Mouse (Mus musculus) pancreas, adult 10 weeks (tissue): Measurements from ENCODE around the gene Timeless. TPM values are rescaled to one million over a fixed set of nuclear protein-coding genes. Genes with fewer than 3 reads are reported as not detected.

Source experiments
- polyA plus RNA-seq: library from polyadenylated mRNA; stranded (reverse); fragments of 350-450 nt; fragmentation: Illumina TruSeq; extraction: RNeasy Lipid Tissue Mini Kit (QIAGEN cat#74804); gene quantifications from one replicate; pipeline ENCODE4 v1.2.3, GENCODE M21; 2015; ENCODE audit warnings: low read depth, low replicate concordance; ENCODE audit not compliant: insufficient read depth

Timeless gene
- polyA plus RNA-seq: 5.8 TPM

GRCm38 (mm10) chr10:128231697-128232419, at the start of gene Timeless:
TSS of gene Timeless (plus strand) at chr10:128232065.

DNA sequence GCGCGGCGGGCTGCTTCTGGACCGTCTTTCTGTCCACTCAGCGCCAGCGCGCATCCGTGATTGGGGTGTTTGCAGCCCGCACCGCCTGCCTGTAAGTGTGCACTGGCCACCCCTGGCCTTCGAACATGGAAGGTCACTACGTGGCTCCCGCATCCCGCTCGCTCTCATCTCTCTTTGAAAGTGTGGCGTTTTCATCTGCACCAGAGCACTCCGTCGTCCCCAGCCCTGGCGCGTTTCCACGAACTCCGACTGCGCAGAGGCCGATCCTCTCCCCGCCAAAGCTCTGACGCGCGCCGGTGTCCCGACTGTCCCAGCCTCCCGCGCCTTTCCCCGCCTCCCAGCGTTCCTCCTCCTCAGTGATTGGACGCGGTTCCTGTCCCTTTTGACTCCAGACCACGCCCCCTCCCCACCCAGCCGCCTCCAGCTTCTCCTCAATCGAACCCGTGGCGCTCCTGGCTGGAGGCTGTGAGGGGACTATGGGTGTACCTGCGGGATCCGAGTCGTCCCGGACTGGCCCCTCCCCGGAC, 37.8 kb upstream of the Timeless start, which contains the start of gene Gls2:
TSS of gene Gls2 (plus strand) at position 434 of the 527 bp plus-strand sequence.

DNA sequence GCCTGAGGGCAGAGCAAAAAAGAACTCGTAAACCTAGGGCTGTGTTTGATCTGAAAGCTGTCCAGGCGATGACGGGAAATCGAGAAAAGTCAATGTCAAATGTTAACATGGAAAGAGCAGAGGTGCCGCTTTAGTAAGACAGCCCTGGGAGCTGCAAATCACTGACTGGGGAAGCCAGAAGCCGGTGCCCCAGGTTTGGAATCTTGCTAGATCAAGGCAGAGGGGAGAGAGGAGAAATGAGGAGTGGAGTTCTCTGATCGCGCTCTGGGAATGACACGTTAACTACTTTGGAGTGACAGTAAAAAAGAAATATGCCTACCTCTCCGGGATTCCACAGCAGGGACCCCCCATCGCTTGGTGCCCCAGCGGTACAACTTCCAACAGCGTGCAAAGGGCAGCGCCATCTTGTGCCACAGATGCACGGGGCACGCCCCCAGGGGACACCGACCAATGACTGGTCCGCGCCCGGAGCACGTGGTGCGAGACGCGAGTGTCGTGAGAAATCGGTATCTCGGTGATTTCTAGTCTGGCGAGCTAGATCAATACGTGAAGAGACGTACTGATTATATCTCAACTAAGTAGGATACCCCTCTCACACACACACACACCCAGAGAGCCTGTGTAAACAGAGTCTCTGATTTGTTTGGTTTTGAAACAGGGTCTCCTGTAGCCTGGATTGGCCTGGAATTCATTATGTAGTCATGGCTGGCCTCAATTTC, 20.3 kb upstream of the Timeless start, which contains the start of gene Spryd4:
TSS of gene Spryd4 (minus strand) at position 418 of the 719 bp plus-strand sequence.

GRCm38 (mm10) chr10:128225538-128225937, 6.3 kb upstream of the Timeless start, which contains the start of gene Mip:
TSS of gene Mip (plus strand) at chr10:128225838.

GRCm38 (mm10) chr10:128253677-128254255, 21.9 kb downstream of the Timeless start, which contains the start of gene Apon:
TSS of gene Apon (plus strand) at chr10:128254096.

DNA sequence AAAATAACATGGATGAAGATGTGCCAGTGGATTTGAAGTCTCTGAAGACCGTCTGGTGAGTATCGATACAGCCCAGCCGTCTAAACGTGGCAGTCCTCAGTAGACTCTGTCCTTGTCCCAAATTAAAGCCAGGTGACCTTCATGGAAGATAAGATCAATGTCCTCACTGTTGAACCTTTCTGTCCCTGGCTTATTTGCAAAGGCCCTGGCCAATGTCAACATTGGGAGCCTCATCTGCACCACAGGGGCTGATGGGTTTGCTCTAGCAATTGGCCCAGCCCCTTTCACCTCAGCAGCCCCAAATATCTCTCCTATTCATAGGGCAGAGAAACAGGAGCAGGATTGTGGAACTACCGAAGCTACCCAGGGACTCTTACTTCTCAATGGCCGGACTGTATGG, 36.5 kb downstream of the Timeless start, which contains the start of gene Apof:
TSS of gene Apof (plus strand) at position 301 of the 400 bp plus-strand sequence.

GRCm38 (mm10) chr10:128270287-128270841, 38.5 kb downstream of the Timeless start, which contains the start of gene Stat2:
TSS of gene Stat2 (plus strand) at chr10:128270559.

DNA sequence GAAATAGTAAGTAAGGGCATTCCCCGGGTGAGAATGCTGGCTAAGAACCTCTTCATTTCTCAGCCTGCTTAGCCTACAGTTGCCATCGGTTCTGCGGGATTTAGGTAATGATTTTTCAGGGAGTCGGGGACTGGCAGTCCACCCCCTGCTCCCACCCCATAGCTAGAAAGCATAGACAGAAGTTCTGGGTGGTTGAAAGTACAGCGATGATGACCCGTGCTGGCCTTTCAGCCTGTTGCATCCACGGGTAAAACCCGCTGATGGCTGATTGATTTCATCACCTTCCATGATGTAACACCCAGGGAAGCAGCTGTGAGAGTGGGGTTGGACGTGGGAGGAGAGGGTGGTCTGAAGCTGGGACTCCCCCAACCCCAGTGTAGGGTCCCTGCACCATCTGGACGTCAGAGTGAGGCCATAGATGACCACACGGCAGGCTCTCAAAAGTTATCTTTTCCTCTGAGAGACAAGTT, 66.9 kb downstream of the Timeless start, which contains the start of gene Il23a:
TSS of gene Il23a (minus strand) at position 51 of the 470 bp plus-strand sequence.

Other genes starting within 250 kb of the Timeless start
- gene Hsd17b6, start 224.5 kb upstream of the Timeless start, polyA plus RNA-seq: not detected
- 3.3 TPM for gene Prim1, start 216.9 kb upstream of the Timeless start, polyA plus RNA-seq
- gene Naca, start 196.5 kb upstream of the Timeless start, polyA plus RNA-seq: 222 TPM
- 30.4 TPM for gene Ptges3, start 173.1 kb upstream of the Timeless start, polyA plus RNA-seq
- 359 TPM for gene Atp5b, start 148.8 kb upstream of the Timeless start, polyA plus RNA-seq
- 9.4 TPM for gene Baz2a, start 140.5 kb upstream of the Timeless start, polyA plus RNA-seq
- 11.2 TPM for gene Rbms2, start 51.8 kb upstream of the Timeless start, polyA plus RNA-seq
- gene Gls2, start 37.6 kb upstream of the Timeless start, polyA plus RNA-seq: 37.5 TPM
- gene Spryd4, start 20.3 kb upstream of the Timeless start, polyA plus RNA-seq: 6.0 TPM
- gene Mip, start 6.2 kb upstream of the Timeless start, polyA plus RNA-seq: not detected
- not detected for gene Apon, start 22.0 kb downstream of the Timeless start, polyA plus RNA-seq
- not detected for gene Apof, start 36.6 kb downstream of the Timeless start, polyA plus RNA-seq
- gene Stat2, start 38.5 kb downstream of the Timeless start, polyA plus RNA-seq: 12.1 TPM
- not detected for gene Il23a, start 66.7 kb downstream of the Timeless start, polyA plus RNA-seq
- gene Pan2, start 71.3 kb downstream of the Timeless start, polyA plus RNA-seq: 14.3 TPM
- gene Cnpy2, start 90.4 kb downstream of the Timeless start, polyA plus RNA-seq: 55.2 TPM
- gene Cs, start 105.7 kb downstream of the Timeless start, polyA plus RNA-seq: 18.2 TPM
- 21.3 TPM for gene Coq10a, start 136.9 kb downstream of the Timeless start, polyA plus RNA-seq
- 5.5 TPM for gene Ankrd52, start 145.1 kb downstream of the Timeless start, polyA plus RNA-seq
- gene Slc39a5, start 169.2 kb downstream of the Timeless start, polyA plus RNA-seq: 127 TPM
- gene Nabp2, start 179.4 kb downstream of the Timeless start, polyA plus RNA-seq: 17.0 TPM
- gene Rnf41, start 179.6 kb downstream of the Timeless start, polyA plus RNA-seq: 6.6 TPM
- gene Smarcc2, start 227.2 kb downstream of the Timeless start, polyA plus RNA-seq: 24.6 TPM